Mouse (Mus musculus) lung, embryonic 15.5 days (tissue): ENCODE measurements around the gene Tgm1. TPM values are rescaled to one million over a fixed set of nuclear protein-coding genes. Genes with fewer than 3 reads are reported as not detected.

Experiments used
- ATAC-seq: fragments of 200-750 bp; cut with Nextera tagmentation; 2 replicates; pipeline ENCODE4 v1.8.0; 2017; ENCODE audit warnings: moderate number of reproducible peaks, borderline replicate concordance; ENCODE audit not compliant: low FRiP score, low TSS enrichment; ENCODE audit errors: extremely low read depth
- H3K27ac ChIP-seq: fragments of 300-500 bp; sonication (generic); 2 replicates; pipeline ENCODE4 v1.5.1; 2015; ENCODE audit warnings: moderate library complexity, mild to moderate bottlenecking, inconsistent platforms
- H3K27me3 ChIP-seq: fragments of 300-500 bp; sonication (generic); 2 replicates; pipeline ENCODE4 v1.6.1; 2015; ENCODE audit warnings: inconsistent platforms
- H3K36me3 ChIP-seq: fragments of 300-500 bp; sonication (generic); 2 replicates; pipeline ENCODE4 v1.6.1; 2015; ENCODE audit warnings: inconsistent platforms
- H3K4me1 ChIP-seq: fragments of 300-500 bp; sonication (generic); 2 replicates; pipeline ENCODE4 v1.6.1; 2015; ENCODE audit warnings: inconsistent platforms
- H3K4me2 ChIP-seq: fragments of 300-500 bp; sonication (generic); 2 replicates; pipeline ENCODE4 v1.6.1; 2015; ENCODE audit warnings: inconsistent platforms, mild to moderate bottlenecking, moderate library complexity
- H3K4me3 ChIP-seq: fragments of 300-500 bp; sonication (generic); 2 replicates; pipeline ENCODE4 v1.5.1; 2015; ENCODE audit warnings: mild to moderate bottlenecking, inconsistent platforms
- H3K9ac ChIP-seq: fragments of 300-500 bp; sonication (generic); 2 replicates; pipeline ENCODE4 v1.6.1; 2015; ENCODE audit warnings: inconsistent platforms
- H3K9me3 ChIP-seq: fragments of 300-500 bp; sonication (generic); 2 replicates; pipeline ENCODE4 v1.6.1; 2016; ENCODE audit warnings: inconsistent platforms
- whole genome bisulfite sequencing: fragments of 180-500 bp; shearing (Covaris S2); methylation state at CpG from one replicate; pipeline ENCODE4 v1.1.7; 2015; 5-methylcytosine and 5-hydroxymethylcytosine counted together
- polyA plus RNA-seq: library from polyadenylated mRNA; unstranded; fragments of >200 nt; fragmentation: Nextera tagmentation; extraction: Ambion mirVana; gene quantifications from 2 replicates; pipeline ENCODE4 v1.2.1, GENCODE M21; 2015

Gene Tgm1
- polyA plus RNA-seq, 1 experiment from 2014 or later, result 2.8 TPM

DNA sequence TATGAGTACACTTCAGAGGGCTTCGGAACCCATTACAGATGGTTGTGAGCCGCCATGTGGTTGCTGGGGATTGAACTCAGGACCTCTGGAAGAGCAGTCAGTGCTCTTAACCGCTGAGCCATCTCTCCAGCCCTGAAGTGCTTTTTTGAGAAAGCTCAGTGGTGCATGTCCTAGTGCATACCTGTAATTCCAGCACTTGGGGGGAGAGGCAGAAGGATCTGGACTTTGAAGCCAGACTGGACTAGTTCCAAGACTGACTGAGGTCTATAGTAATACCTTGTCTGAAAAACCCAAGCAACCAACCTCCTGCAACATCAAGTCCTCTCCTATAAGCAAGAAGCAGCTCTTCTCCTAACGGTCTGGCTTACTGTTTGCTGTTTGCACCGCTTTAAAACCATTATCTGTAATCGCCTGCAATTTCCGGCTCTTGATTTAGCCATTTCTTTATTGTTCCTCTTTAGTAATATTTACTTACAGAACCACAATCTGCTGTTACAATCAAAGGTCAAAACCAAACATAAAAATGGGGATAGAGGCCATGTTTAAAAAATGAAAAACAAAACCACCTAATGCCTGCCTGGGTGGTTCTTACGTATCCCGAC, 23.5 kb upstream of the Tgm1 start:
- ATAC-seq, result no peak

GRCm38 (mm10) chr14:55735758-55736157, 22.0 kb upstream of the Tgm1 start:
- no peak for ATAC-seq
- Histone ChIP-seq H3K9me3 (no peaks in the 10 kb centered on the region), H3K36me3 (peaks cover 27% of the 10 kb centered on the region), H3K4me2 (no peak overlapping the region), H3K27ac (no peak overlapping the region), H3K4me1 (no peaks in the 10 kb centered on the region), H3K9ac (no peak overlapping the region), H3K4me3 (no peak overlapping the region), H3K27me3 (no peaks in the 10 kb centered on the region)
- 76% methylated on average over 4 of the region's 4 CpGs for WGBS

More for the DNA sequence above, 23.5 kb upstream of the Tgm1 start:
- 85% methylated on average over 9 of the region's 9 CpGs for whole genome bisulfite sequencing
- Histone ChIP-seq H3K4me3 (no peak overlapping the region), H3K27ac (no peak overlapping the region), H3K27me3 (no peaks in the 10 kb centered on the region), H3K9me3 (no peaks in the 10 kb centered on the region), H3K36me3 (peaks cover 30% of the 10 kb centered on the region), H3K9ac (no peak overlapping the region), H3K4me1 (no peaks in the 10 kb centered on the region), H3K4me2 (no peak overlapping the region)

DNA sequence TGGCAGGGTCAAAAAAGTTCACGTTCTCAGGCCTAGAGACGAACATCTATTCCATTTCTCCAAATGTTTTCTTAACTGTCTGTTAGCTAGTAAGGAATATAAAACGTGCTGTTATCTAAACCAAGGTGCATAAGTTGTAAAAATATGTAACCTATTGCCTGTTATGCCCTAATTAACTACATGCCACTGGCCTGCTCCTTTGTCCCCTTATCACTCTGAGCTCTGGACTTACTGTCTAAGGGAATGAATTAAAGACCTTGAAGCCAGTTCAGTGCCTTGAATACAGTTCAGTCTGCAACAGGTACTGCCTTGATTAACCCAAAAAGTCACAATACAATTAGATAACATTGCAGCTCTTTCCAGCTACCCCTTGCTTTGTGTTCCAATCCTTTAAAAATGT, 21.6 kb upstream of the Tgm1 start:
- Histone ChIP-seq H3K4me1 (no peaks in the 10 kb centered on the region), H3K4me2 (no peak overlapping the region), H3K27me3 (no peaks in the 10 kb centered on the region), H3K36me3 (peaks cover 24% of the 10 kb centered on the region), H3K9me3 (no peaks in the 10 kb centered on the region), H3K9ac (no peak overlapping the region), H3K4me3 (no peak overlapping the region), H3K27ac (no peak overlapping the region)
- WGBS, result 36% methylated on average over 3 of the region's 3 CpGs
- ATAC-seq, result no peak

DNA sequence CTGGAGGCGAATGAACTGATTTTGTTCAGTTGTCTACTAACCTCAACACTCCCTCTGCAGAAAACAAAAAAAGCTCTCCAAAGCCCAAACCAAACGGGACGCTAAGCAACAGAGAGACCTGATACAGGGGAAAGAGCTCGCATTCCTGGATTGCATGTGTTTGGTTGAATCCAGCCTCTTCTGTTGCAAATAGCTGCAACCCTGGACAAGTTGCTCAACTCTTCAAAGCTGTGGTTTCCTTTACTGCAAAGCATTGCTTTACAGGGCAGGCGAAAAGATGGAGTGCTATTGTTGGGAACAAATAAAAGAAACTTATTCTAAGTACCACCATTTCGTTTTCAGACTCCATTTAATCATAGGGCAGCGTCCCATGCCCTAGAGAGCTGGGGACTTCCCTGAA, 21.1 kb upstream of the Tgm1 start:
- Histone ChIP-seq H3K9me3 (no peaks in the 10 kb centered on the region), H3K27me3 (no peaks in the 10 kb centered on the region), H3K9ac (no peak overlapping the region), H3K4me1 (no peaks in the 10 kb centered on the region), H3K4me3 (no peak overlapping the region), H3K36me3 (peaks cover 19% of the 10 kb centered on the region), H3K27ac (no peak overlapping the region), H3K4me2 (no peak overlapping the region)
- WGBS, result 74% methylated on average over 7 of the region's 7 CpGs
- ATAC-seq, result no peak

DNA sequence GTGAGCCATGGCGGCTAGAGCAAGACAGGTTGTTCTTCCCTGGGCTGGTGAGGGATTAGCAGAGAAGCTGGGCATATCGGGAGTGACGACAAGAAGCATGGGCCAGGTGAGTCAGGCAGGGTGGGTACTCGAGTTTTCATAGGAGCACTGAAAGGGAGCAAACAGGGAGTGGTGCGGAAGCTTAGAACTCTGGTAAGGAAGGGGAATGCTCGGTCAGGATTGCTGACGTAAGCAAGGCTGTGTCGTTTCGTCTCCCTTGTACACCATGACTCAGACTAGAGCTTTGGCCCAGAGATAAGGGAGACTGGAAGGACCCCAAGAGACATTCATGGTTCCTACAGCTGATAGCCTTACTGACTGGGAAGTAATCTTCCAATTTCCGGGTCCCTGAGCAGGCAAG, 20.2 kb upstream of the Tgm1 start:
- Histone ChIP-seq H3K4me2 (no peak overlapping the region), H3K9ac (no peak overlapping the region), H3K27me3 (no peaks in the 10 kb centered on the region), H3K36me3 (peaks cover 9% of the 10 kb centered on the region; the same call in 1 of the 2 replicates), H3K9me3 (no peaks in the 10 kb centered on the region), H3K4me3 (no peak overlapping the region), H3K4me1 (no peaks in the 10 kb centered on the region), H3K27ac (no peak overlapping the region)
- WGBS, result 68% methylated on average over 10 of the region's 10 CpGs
- no peak for ATAC-seq

DNA sequence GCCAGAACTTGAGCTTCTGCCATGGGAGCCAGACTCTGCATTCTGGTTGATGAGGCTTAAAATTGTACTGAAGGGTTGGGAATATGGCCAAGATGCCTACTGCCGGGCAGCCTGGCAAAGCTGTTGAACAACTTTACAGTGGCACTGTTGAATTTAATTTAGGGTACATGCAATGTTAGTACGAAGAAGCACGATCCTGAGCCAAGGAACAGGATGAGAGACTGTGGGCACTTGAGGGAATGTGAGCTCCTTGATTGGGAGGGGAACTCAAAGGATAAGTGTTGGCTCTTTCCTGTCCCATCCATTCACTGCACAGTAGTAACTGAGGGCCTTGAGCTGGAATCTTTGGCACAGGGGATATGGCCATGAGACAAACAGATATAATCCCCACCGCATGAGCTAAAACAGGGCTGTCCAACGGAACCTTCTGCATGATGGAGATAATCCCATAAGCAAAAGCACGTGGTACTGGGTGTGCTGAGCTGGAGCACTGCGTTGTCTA, 16.9 kb upstream of the Tgm1 start:
- ATAC-seq, result no peak
- no peak overlapping the region for H3K9ac ChIP-seq
- H3K4me3 ChIP-seq, result no peak overlapping the region
- H3K4me2 ChIP-seq, result no peak overlapping the region
- H3K27me3 ChIP-seq, result no peaks in the 10 kb centered on the region
- peaks cover 8% of the 10 kb centered on the region; the same call in 1 of the 2 replicates for H3K4me1 ChIP-seq
- H3K9me3 ChIP-seq, result no peaks in the 10 kb centered on the region
- H3K27ac ChIP-seq, result no peak overlapping the region
- WGBS, result 73% methylated on average over 7 of the region's 7 CpGs
- no peaks in the 10 kb centered on the region for H3K36me3 ChIP-seq

DNA sequence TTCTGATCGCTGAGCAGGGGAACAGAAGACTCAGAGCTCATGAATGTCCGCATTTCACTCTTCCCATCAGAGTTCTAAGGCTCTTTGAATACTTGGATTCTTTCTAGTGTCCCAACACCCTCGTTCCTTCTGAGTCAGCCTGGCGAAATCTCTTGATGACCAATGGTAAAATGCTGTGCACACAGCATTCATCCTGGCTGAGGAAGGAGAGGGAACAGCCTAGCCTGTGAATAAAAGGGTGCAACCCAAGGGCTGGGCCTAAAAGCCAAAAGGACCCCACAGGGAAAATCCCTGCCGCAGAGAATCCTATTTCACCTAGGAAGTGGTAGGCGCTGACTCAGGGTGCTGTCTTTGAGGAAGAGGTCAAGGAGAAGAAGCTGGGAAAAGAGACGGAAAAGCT, 16.4 kb upstream of the Tgm1 start:
- no peaks in the 10 kb centered on the region for H3K36me3 ChIP-seq
- H3K4me1 ChIP-seq, result peaks cover 8% of the 10 kb centered on the region; the same call in 1 of the 2 replicates
- ATAC-seq, result no peak
- H3K4me2 ChIP-seq, result no peak overlapping the region
- no peak overlapping the region for H3K9ac ChIP-seq
- H3K27me3 ChIP-seq, result no peaks in the 10 kb centered on the region
- no peaks in the 10 kb centered on the region for H3K9me3 ChIP-seq
- H3K4me3 ChIP-seq, result no peak overlapping the region
- WGBS, result 74% methylated on average over 7 of the region's 7 CpGs
- no peak overlapping the region for H3K27ac ChIP-seq

DNA sequence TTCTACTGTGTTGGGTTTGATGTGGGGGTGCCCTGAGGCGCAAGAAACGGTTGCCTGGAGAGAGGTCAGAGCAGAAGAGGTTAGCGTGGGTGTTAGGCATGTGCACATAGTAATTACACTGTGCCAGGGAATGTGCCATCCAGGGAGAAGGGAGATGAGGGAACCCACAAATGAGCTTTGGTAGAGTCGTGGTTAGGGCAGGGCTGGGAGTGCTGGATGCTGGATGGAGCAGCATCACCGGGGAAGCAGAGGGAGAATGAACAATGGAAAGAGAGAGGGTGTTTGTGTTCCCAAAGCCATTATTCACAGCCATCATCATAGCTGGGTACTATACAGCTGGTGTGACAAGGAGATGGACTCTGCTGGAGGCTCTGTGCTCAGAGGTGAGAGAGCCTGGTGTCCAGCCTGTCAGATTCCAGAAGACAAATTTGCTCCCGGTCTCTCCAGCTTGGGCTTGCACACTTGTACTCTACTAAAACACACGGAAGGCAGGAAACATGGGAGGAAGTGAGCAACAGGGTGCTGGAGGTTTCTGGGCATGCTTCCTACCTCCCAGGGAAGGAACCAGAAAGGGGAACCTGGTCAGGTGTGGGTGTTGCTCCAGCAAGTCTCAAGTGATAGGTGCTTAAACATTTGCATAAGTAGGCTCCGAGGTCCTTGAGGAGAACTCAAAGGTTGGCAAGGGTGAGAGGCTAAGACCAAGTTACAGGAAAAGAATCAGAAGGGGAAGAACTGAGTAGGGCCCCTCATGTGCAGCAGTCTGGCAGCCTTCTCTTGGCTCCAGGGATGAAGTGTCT, 14.4 kb upstream of the Tgm1 start:
- Histone ChIP-seq H3K36me3 (no peaks in the 10 kb centered on the region), H3K4me3 (no peak overlapping the region), H3K4me2 (no peak overlapping the region), H3K9me3 (no peaks in the 10 kb centered on the region), H3K4me1 (peaks cover 8% of the 10 kb centered on the region; the same call in 1 of the 2 replicates), H3K27ac (0 out of 2 replicates have a peak overlapping the region, but pooled peaks have one; percentile 1), H3K27me3 (no peaks in the 10 kb centered on the region), H3K9ac (no peak overlapping the region)
- WGBS, result 42% methylated on average over 8 of the region's 8 CpGs
- no peak for ATAC-seq

- H3K4me3 ChIP-seq, result no peak overlapping the region
- no peaks in the 10 kb centered on the region for H3K36me3 ChIP-seq
- no peak overlapping the region for H3K27ac ChIP-seq
- no peak overlapping the region for H3K9ac ChIP-seq
- H3K27me3 ChIP-seq, result no peaks in the 10 kb centered on the region
- ATAC-seq, result no peak
- no peak overlapping the region for H3K4me2 ChIP-seq
- no peaks in the 10 kb centered on the region for H3K9me3 ChIP-seq
- peaks cover 16% of the 10 kb centered on the region; the same call in 1 of the 2 replicates for H3K4me1 ChIP-seq
Measured at GRCm38 (mm10) chr14:55726261-55726660, 12.5 kb upstream of the Tgm1 start.

GRCm38 (mm10) chr14:55724411-55724871, 10.7 kb upstream of the Tgm1 start:
- WGBS, result 44% methylated on average over 8 of the region's 8 CpGs
- H3K4me1 ChIP-seq, result peaks cover 23% of the 10 kb centered on the region; the same call in 1 of the 2 replicates
- peaks cover 6% of the 10 kb centered on the region; the same call in 1 of the 2 replicates for H3K36me3 ChIP-seq
- H3K27ac ChIP-seq, result no peak overlapping the region
- no peak overlapping the region for H3K4me2 ChIP-seq
- H3K9ac ChIP-seq, result no peak overlapping the region
- no peaks in the 10 kb centered on the region for H3K9me3 ChIP-seq
- H3K4me3 ChIP-seq, result no peak overlapping the region
- no peak for ATAC-seq
- no peaks in the 10 kb centered on the region for H3K27me3 ChIP-seq

GRCm38 (mm10) chr14:55723433-55723832, 9.7 kb upstream of the Tgm1 start:
- no peak overlapping the region for H3K9ac ChIP-seq
- no peak for ATAC-seq
- peaks cover 8% of the 10 kb centered on the region for H3K36me3 ChIP-seq
- no peak overlapping the region for H3K27ac ChIP-seq
- H3K4me2 ChIP-seq, result no peak overlapping the region
- H3K27me3 ChIP-seq, result no peaks in the 10 kb centered on the region
- no peaks in the 10 kb centered on the region for H3K9me3 ChIP-seq
- WGBS, result 90% methylated on average over 7 of the region's 7 CpGs
- peaks cover 23% of the 10 kb centered on the region; the same call in 1 of the 2 replicates for H3K4me1 ChIP-seq
- H3K4me3 ChIP-seq, result no peak overlapping the region

DNA sequence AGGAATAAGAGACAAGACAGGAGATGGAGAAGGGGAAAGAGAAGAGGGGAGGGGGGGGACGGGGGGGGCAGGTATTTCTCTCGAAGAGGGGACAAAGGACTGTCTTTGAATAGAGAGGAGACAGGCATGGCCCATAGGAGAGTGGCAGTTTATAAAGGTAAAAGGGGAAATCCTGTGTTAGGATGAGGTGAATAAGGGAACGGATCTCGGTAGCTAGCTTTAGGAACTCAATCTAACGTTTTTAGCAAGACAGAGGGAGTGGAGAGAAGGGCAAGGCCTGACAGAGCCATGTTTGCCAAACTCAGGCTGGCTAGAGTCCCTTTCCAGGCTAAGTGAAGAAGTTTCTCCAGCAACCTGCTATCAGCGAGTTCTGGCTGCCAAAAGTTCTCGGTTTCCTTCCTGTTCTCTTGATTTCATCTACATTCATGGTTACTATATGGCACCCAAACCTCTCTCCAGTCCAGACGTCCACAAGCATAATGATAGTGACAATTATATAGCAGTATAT, 8.8 kb upstream of the Tgm1 start:
- peak overlapping the region; percentile 68 for H3K9ac ChIP-seq
- H3K9me3 ChIP-seq, result no peaks in the 10 kb centered on the region
- ATAC-seq, result 0 out of 2 replicates have a peak, but pooled peaks have one; percentile 7
- H3K27ac ChIP-seq, result no peak overlapping the region
- no peaks in the 10 kb centered on the region for H3K27me3 ChIP-seq
- peak overlapping the region; percentile 72 for H3K4me2 ChIP-seq
- H3K4me3 ChIP-seq, result peak overlapping the region; percentile 84
- WGBS, result 44% methylated on average over 8 of the region's 8 CpGs
- H3K4me1 ChIP-seq, result peaks cover 18% of the 10 kb centered on the region; the same call in 1 of the 2 replicates
- peaks cover 15% of the 10 kb centered on the region for H3K36me3 ChIP-seq
